Mouse (Mus musculus) hindbrain, embryonic 15.5 days (tissue): ENCODE results near the gene Vps33b. TPM values are rescaled to one million over a fixed set of nuclear protein-coding genes. Genes with fewer than 3 reads are reported as not detected.
A peak's percentile ranks its signal among the peaks of the same experiment; 100 is the strongest.

Experiments
- ATAC-seq: fragments of 200-750 bp; cut with Nextera tagmentation; 2 replicates; pipeline ENCODE4 v1.8.0; 2017; ENCODE audit warnings: low read depth, moderate number of reproducible peaks, moderate TSS enrichment; ENCODE audit not compliant: low FRiP score
- H3K27ac ChIP-seq: fragments of 300-500 bp; sonication (generic); replicated peaks from 2 replicates; pipeline ENCODE4 v1.5.1; 2015; ENCODE audit warnings: mild to moderate bottlenecking, inconsistent platforms
- H3K27me3 ChIP-seq: fragments of 300-500 bp; sonication (generic); 2 replicates; pipeline ENCODE4 v1.6.1; 2015; ENCODE audit warnings: control low read depth, inconsistent platforms
- H3K36me3 ChIP-seq: fragments of 300-500 bp; sonication (generic); 2 replicates; pipeline ENCODE4 v1.6.1; 2015; ENCODE audit warnings: control low read depth, inconsistent platforms
- H3K4me1 ChIP-seq: fragments of 300-500 bp; sonication (generic); replicated peaks from 2 replicates; pipeline ENCODE4 v1.6.1; 2015; ENCODE audit warnings: control low read depth, inconsistent platforms
- H3K4me2 ChIP-seq: fragments of 300-500 bp; sonication (generic); 2 replicates; pipeline ENCODE4 v1.6.1; 2015; ENCODE audit warnings: moderate library complexity, mild to moderate bottlenecking, inconsistent platforms
- H3K4me3 ChIP-seq: fragments of 300-500 bp; sonication (generic); 2 replicates; pipeline ENCODE4 v1.5.1; 2015; ENCODE audit warnings: mild to moderate bottlenecking, inconsistent platforms
- H3K9ac ChIP-seq: fragments of 300-500 bp; sonication (generic); 2 replicates; pipeline ENCODE4 v1.6.1; 2015; ENCODE audit warnings: inconsistent platforms
- H3K9me3 ChIP-seq: fragments of 300-500 bp; sonication (generic); 2 replicates; pipeline ENCODE4 v1.6.1; 2016; ENCODE audit warnings: control low read depth, inconsistent platforms
- WGBS: fragments of 180-500 bp; shearing (Covaris S2); methylation state at CpG from one replicate; pipeline ENCODE4 v1.1.7; 2015; 5-methylcytosine and 5-hydroxymethylcytosine counted together
- polyA plus RNA-seq: library from polyadenylated mRNA; unstranded; fragments of >200 nt; fragmentation: Nextera tagmentation; extraction: Ambion mirVana; gene quantifications from 2 replicates; pipeline ENCODE4 v1.2.1, GENCODE M21; 2015

Vps33b gene
- polyA plus RNA-seq, 1 experiment from 2014 or later, result 32.1 TPM

DNA sequence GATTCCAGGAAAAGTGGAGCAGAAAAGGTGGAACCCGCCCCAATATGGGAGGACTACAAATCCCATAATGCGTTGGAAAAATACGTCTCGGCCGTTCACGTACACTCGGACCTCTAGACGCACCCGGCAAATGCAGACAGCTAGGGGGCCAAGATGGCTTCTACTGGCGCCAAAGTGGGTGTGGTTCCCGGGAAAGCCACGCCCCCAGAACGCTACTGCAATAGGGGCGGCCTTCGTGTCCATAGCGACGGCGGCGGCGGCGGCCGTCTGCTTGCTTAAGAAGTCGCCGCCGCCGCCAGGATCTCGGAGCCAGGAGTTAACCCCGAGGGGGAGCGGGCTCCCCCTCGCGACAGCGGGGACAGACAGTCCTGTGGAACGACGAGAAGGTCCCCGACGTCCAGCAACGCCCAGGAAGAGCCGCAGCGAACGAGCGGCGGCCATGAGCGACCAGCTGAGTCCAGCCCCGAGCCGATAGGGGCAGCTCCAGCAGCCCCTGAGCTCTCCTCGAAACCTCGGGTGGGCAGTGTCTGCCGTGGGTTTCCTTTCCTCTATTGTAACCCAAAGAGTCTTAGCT lies 23.2 kb upstream of the Vps33b start, which contains the start of gene Ttll13:
Gene Ttll13, plus strand, starts transcription at position 229 of the 574 bp plus-strand sequence.
- ATAC-seq, result peak; percentile 99
- H3K9me3 ChIP-seq, result no peaks in the 10 kb centered on the region
- H3K36me3 ChIP-seq, result no peaks in the 10 kb centered on the region
- peak within 1 kb of the TSS; percentile 59 for H3K4me3 ChIP-seq
- 0 out of 2 replicates have a peak, but pooled peaks cover 5% of the 10 kb centered on the region for H3K4me1 ChIP-seq
- under 1% methylated on average over 47 of the region's 48 CpGs for WGBS
- H3K27ac ChIP-seq, result peak within 1 kb of the TSS; percentile 88
- H3K9ac ChIP-seq, result peak within 1 kb of the TSS; percentile 68
- peak within 1 kb of the TSS; percentile 62 for H3K4me2 ChIP-seq
- 0 out of 2 replicates have a peak, but pooled peaks cover 2% of the 10 kb centered on the region for H3K27me3 ChIP-seq

DNA sequence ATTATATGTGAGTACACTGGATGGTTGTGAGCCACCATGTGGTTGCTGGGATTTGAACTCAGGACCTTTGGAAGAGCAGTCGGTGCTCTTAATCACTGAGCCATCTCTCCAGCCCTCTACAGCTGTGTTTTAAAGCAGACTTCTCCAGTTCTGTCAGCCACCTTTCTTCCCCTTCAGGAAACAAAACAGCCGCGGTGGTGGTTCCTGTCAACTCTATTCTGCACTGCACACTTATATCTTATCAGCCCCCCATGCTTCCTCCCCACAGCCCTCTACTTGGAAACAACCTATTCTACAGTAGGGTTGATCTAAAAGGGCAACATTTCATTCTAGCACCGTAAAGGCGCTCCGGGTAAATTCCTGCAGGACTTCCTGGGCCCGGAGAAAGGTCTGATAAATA lies 22.6 kb upstream of the Vps33b start:
- Histone ChIP-seq H3K27ac (peak overlapping the region; percentile 88; the same call in 1 of the 2 replicates), H3K9me3 (no peaks in the 10 kb centered on the region), H3K4me3 (peak overlapping the region; percentile 59), H3K9ac (no peak overlapping the region), H3K4me1 (0 out of 2 replicates have a peak, but pooled peaks cover 5% of the 10 kb centered on the region), H3K27me3 (0 out of 2 replicates have a peak, but pooled peaks cover 2% of the 10 kb centered on the region), H3K4me2 (peak overlapping the region; percentile 62), H3K36me3 (no peaks in the 10 kb centered on the region)
- WGBS, result 66% methylated on average over 7 of the region's 7 CpGs
- no peak for ATAC-seq

DNA sequence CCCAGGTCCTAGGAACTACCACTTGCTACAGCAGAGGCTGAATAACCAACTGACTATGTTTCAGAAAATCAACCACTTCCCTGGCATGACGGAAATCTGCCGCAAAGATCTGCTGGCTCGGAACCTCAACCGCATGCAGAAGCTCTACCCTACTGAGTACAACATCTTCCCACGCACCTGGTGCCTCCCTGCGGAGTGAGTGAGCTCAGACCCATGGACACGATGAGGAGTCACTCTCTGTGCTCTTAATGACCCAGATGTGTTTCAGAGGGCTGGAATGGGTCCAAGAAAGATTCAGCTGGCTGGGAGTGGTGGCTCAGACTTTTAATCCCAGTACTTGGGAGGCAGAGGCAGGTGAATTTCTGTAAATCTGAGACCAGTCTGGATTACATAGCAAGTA lies 17.0 kb upstream of the Vps33b start:
- Histone ChIP-seq H3K9me3 (no peaks in the 10 kb centered on the region), H3K27ac (no peak overlapping the region), H3K4me3 (no peak overlapping the region), H3K4me2 (no peak overlapping the region), H3K36me3 (no peaks in the 10 kb centered on the region), H3K9ac (no peak overlapping the region), H3K4me1 (no peaks in the 10 kb centered on the region), H3K27me3 (peaks cover 14% of the 10 kb centered on the region; the same call in 1 of the 2 replicates)
- 72% methylated on average over 7 of the region's 7 CpGs for WGBS
- ATAC-seq, result no peak

DNA sequence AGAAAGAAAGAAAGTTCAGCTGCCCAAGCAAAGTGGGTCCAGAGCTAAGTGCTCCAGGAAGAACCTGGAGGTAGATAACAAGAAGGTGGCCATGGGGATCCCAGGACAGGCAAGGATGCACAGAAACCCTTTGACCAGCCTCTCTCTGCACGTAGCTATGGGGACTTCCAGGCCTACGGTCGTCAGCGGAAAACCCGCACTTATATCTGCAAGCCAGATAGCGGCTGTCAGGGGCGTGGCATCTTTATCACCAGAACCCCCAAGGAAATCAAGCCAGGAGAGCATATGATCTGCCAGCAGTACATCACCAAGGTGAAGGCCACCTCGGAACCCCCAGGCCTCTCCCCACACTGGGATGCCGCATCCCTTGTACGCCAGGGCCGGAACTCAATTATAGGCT lies 16.6 kb upstream of the Vps33b start:
- 87% methylated on average over 11 of the region's 11 CpGs for WGBS
- H3K4me1 ChIP-seq, result no peaks in the 10 kb centered on the region
- H3K36me3 ChIP-seq, result no peaks in the 10 kb centered on the region
- H3K4me2 ChIP-seq, result no peak overlapping the region
- ATAC-seq, result no peak
- no peaks in the 10 kb centered on the region for H3K9me3 ChIP-seq
- H3K4me3 ChIP-seq, result no peak overlapping the region
- H3K27me3 ChIP-seq, result peaks cover 17% of the 10 kb centered on the region
- no peak overlapping the region for H3K27ac ChIP-seq
- no peak overlapping the region for H3K9ac ChIP-seq

DNA sequence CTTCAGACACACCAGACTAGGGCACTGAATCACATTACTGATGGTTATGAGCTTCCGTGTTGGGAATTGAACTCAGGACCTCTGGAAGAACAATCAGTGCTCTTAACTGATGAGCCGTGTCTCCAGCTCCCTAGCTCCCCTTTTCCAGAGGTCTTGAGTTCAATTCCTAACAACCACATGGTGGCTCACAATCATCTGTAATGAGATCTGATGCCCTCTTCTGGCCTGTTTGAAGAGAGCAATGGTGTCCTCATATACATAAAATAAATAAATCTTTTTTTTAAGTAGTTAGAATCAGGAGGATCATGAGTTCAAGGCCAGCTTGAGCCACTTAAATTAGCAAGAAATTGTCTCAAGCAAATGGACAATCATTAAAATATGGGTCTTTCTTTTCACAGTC lies 13.5 kb upstream of the Vps33b start:
- Histone ChIP-seq H3K36me3 (no peaks in the 10 kb centered on the region), H3K9ac (no peak overlapping the region), H3K27ac (no peak overlapping the region), H3K9me3 (no peaks in the 10 kb centered on the region), H3K4me1 (peaks cover 6% of the 10 kb centered on the region), H3K4me2 (no peak overlapping the region), H3K4me3 (no peak overlapping the region), H3K27me3 (peaks cover 35% of the 10 kb centered on the region)
- ATAC-seq, result no peak
- 73% methylated on average over 2 of the region's 2 CpGs for whole genome bisulfite sequencing

DNA sequence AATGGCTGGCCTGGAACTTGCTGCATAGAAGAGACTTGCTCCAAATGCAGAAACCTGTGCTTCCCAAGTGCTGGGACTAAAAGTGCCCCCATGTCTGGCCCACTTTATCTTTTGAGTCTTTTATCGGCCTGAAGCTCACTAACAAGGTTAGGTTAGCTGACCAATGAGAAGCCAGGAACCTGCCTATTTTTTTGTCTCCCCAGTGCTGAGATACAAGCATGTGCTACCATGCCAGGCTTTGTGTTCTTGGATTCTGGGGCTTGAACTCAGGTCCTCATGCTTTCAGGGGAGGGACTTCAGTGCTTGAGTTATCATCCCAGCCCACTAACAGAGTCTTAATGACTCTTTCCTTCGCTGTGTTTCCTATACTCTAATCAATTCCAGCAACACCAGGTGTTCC lies 11.7 kb upstream of the Vps33b start:
- peaks cover 35% of the 10 kb centered on the region for H3K27me3 ChIP-seq
- 74% methylated on average over 2 of the region's 2 CpGs for WGBS
- no peak overlapping the region for H3K9ac ChIP-seq
- ATAC-seq, result no peak
- H3K4me1 ChIP-seq, result peaks cover 15% of the 10 kb centered on the region
- no peaks in the 10 kb centered on the region for H3K36me3 ChIP-seq
- H3K4me3 ChIP-seq, result no peak overlapping the region
- no peak overlapping the region for H3K4me2 ChIP-seq
- no peak overlapping the region for H3K27ac ChIP-seq
- no peaks in the 10 kb centered on the region for H3K9me3 ChIP-seq

DNA sequence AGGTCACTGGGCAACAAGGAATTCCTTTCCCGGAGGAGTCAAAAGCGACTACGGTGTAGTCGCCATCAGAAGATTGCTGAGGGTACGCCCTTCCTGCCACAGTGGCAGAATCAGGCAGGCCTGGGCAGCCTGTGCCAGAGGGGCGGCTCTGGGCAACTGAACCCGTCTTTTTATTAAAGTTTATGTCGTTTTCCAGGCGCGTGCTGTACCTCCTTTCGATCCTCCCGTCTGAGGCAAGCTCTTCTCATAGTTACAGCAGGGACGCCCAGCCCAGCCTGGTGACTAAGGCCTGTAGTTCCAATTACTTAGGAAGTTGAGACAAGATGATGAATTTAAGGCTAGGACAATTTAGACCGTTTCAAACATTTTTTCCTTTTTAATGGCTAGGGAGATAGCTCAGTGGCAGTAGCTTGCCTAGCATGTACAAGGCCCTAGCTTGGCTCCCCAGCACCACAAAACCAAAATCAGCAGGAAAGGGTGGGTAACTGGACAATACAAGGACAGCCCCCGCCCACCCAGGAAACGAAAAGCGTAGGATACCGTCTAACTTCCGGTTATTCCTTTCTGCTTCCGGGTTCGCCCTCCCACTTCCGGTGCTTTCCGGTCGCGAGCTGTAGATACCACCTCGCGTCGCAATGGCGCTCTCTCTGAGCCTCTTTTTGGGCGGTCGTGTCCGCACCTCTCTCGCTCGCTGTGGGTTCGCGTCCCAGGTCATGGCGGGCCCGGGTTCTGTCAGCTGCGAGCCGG lies 8.7 kb upstream of the Vps33b start, which contains the start of gene Ngrn:
Gene Ngrn, plus strand, starts transcription at position 591 of the 747 bp plus-strand sequence.
- H3K9me3 ChIP-seq, result no peaks in the 10 kb centered on the region

DNA sequence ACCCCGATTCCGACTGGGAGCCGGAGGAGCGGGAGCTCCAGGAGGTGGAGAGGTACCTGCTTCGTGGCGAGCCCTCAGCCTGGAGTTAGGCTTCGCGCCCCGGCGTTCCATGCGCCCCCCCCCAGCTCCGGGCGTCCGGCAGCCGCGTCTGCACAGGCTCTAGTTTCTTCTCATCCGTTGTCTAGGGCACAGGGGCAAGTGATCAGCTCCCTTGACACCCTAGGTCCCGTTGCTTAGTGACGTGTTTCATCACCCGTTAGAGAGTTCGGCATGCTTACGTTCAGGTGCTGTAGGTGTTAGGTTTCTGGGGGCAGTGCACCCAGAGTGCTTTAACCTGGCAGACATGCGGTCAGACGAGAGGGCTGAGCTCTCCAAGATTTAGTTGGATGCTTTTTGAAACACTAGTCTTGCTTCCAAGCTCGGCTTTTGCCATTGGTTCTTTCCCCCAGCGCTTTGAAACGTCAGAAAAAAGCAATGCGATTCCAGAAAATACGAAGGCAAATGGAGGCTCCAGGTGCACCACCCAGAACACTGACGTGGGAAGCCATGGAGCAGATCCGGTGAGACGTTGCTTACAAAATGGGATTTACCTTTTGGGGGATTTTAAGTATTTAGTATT lies 8.0 kb upstream of the Vps33b start:
- peaks cover 20% of the 10 kb centered on the region for H3K4me1 ChIP-seq
- H3K27ac ChIP-seq, result peak overlapping the region; percentile 88
- peak overlapping the region; percentile 85 for H3K4me2 ChIP-seq
- under 1% methylated on average over 32 of the region's 32 CpGs for WGBS
- peak overlapping the region; percentile 96 for H3K4me3 ChIP-seq
- H3K9me3 ChIP-seq, result no peaks in the 10 kb centered on the region
- peak overlapping the region; percentile 87 for H3K9ac ChIP-seq
- peaks cover 32% of the 10 kb centered on the region for H3K27me3 ChIP-seq
- ATAC-seq, result no peak; the same call in 1 of the 2 replicates
- peaks cover 28% of the 10 kb centered on the region for H3K36me3 ChIP-seq

More for the DNA sequence above, 8.7 kb upstream of the Vps33b start, which contains the start of gene Ngrn:
- Histone ChIP-seq H3K4me3 (peak within 1 kb of the TSS; percentile 96), H3K4me2 (peak within 1 kb of the TSS; percentile 85), H3K4me1 (peaks cover 20% of the 10 kb centered on the region), H3K27ac (peak within 1 kb of the TSS; percentile 88), H3K36me3 (peaks cover 21% of the 10 kb centered on the region), H3K27me3 (peaks cover 32% of the 10 kb centered on the region), H3K9ac (peak within 1 kb of the TSS; percentile 87)
- WGBS, result 25% methylated on average over 40 of the region's 40 CpGs
- ATAC-seq, result peak; percentile 92

DNA sequence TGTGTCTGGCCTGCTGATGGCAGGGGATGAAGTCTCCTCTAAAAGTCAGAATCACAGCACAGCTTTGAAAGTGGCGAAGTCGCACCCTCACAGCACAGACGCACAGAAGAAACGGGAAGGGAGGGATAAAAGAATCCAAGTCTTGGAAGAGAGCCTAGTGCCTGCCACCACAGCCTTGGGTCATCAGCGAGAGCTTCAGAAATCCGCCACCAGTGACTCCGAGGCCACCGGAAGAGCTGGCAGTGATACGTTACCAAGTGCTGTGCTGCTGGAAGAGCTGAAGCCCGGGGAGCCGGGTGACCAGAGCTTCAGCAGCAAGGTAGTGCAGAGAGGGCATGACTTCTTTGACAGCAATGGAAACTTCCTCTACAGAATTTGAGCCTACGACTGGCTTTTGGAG lies 4.8 kb upstream of the Vps33b start:
- Histone ChIP-seq H3K9me3 (no peaks in the 10 kb centered on the region), H3K27ac (no peak overlapping the region), H3K9ac (no peak overlapping the region), H3K36me3 (peaks cover 34% of the 10 kb centered on the region), H3K4me1 (peaks cover 30% of the 10 kb centered on the region), H3K4me3 (no peak overlapping the region), H3K27me3 (0 out of 2 replicates have a peak, but pooled peaks cover 4% of the 10 kb centered on the region), H3K4me2 (no peak overlapping the region)
- 95% methylated on average over 12 of the region's 12 CpGs for WGBS
- no peak for ATAC-seq

DNA sequence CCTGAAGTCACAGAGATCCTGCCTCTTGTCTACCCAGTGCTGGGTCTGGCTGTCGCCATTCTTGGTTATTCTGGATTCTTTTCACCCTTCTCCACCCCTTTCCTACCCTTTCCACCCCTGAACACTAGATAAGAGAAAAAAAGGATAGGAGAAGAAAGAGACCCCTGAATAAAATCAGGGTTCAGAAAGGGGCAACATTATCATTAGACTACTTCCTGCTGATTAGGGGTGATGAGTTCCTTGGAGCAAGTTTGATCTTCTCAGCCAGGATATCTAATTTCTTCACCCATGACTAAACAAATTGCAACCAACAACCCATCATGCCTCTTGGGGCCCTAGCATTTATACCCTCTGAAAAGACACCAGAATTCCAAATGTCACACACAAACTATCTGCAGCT lies 1.7 kb upstream of the Vps33b start:
- peaks cover 39% of the 10 kb centered on the region for H3K36me3 ChIP-seq
- no peak overlapping the region for H3K4me3 ChIP-seq
- H3K9ac ChIP-seq, result no peak overlapping the region
- H3K27me3 ChIP-seq, result no peaks in the 10 kb centered on the region
- WGBS, result 78% methylated on average over 1 of the region's 1 CpGs
- no peak overlapping the region for H3K27ac ChIP-seq
- H3K4me1 ChIP-seq, result peaks cover 29% of the 10 kb centered on the region
- H3K9me3 ChIP-seq, result no peaks in the 10 kb centered on the region
- H3K4me2 ChIP-seq, result no peak overlapping the region
- no peak for ATAC-seq

DNA sequence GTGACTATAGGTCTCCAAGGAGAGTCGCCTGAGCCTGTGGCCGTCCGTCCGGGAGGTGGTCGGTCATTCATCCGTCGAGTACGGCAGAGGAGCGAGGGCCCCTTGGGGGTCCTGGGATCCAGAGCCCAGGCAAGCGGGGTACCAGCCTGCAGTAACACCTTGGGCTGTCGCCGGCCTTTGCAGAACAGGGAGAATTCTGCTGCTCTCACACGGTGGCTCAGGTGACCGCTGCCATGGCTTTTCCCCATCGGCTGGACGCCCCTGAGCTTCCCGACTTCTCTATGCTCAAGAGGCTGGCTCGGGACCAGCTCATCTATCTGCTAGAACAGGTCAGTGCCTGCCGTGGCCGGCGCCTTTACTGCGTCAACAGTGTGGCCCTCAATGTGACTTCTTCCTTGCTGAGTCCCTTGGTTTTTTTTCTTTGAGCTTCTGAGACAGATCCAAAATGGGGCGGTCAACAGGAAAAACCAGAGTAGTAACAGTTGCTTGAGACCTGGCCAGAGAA lies 354 bp downstream of the Vps33b start:
- peak overlapping the region; percentile 69 for H3K4me3 ChIP-seq
- under 1% methylated on average over 23 of the region's 23 CpGs for WGBS
- peak overlapping the region; percentile 79 for H3K4me2 ChIP-seq
- H3K27ac ChIP-seq, result peak overlapping the region; percentile 69
- H3K4me1 ChIP-seq, result peaks cover 24% of the 10 kb centered on the region
- H3K9me3 ChIP-seq, result no peaks in the 10 kb centered on the region; the same call in 1 of the 2 replicates
- H3K27me3 ChIP-seq, result no peaks in the 10 kb centered on the region
- peak overlapping the region; percentile 87 for H3K9ac ChIP-seq
- peak; percentile 79 for ATAC-seq
- H3K36me3 ChIP-seq, result peaks cover 48% of the 10 kb centered on the region

DNA sequence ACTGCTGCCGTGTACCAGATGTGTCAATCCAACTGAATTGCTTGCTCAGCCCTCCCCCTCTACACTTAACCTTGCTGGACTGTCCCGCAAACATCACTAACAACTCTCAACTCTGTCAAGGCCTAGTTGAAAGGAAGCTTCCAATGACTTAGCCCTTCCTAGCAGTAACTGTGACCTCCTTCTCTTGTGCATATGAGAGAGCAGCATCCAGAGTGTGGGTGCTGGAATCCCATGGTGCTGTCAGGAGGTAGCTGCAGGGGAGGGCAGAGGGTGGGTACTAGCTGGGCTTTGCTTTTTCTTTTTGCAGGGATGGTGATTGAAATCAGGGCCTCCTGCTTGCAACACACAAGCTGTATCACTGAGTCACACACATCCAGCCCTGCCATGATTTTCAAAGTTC lies 4.0 kb downstream of the Vps33b start:
- Histone ChIP-seq H3K27ac (no peak overlapping the region), H3K36me3 (peaks cover 57% of the 10 kb centered on the region)
- 98% methylated on average over 2 of the region's 2 CpGs for WGBS

More for the DNA sequence above, 4.0 kb downstream of the Vps33b start:
- Histone ChIP-seq H3K4me1 (peaks cover 22% of the 10 kb centered on the region), H3K4me2 (no peak overlapping the region), H3K9ac (no peak overlapping the region), H3K9me3 (no peaks in the 10 kb centered on the region; the same call in 1 of the 2 replicates), H3K27me3 (no peaks in the 10 kb centered on the region), H3K4me3 (no peak overlapping the region)
- ATAC-seq, result no peak
